Mouse (Mus musculus): ENCODE data around the gene Eif4enif1.
"Not testable (repeated sequence)": the region's sequence is repeated elsewhere in the genome, so short reads cannot be mapped to it uniquely, and the experiment has no call there.

- not testable (repeated sequence) for TF ChIP-seq CTCF (IDR thresholded peaks at IDR 0.05; ENCODE audit: control insufficient read depth, insufficient read depth, insufficient read length); MYOD1 (IDR thresholded peaks at IDR 0.05; ENCODE audit: control insufficient read depth, insufficient read length, low read depth); USF1 (IDR thresholded peaks at IDR 0.05; ENCODE audit: low read depth); MYOG (IDR thresholded peaks at IDR 0.05; ENCODE audit: control insufficient read depth, extremely low read depth, insufficient read length); CEBPB (IDR thresholded peaks at IDR 0.05; ENCODE audit: low read depth); MAX (IDR thresholded peaks at IDR 0.05); FOSL1 (IDR thresholded peaks at IDR 0.05; ENCODE audit: insufficient read depth, low read length, poor library complexity, severe bottlenecking)
Observed at GRCm38 (mm10) chr11:3171931-3172330, 30.3 kb upstream of the Eif4enif1 start.
